Mouse (Mus musculus) erythroblast, embryonic 14.5 days (primary cell): Measurements from ENCODE around the gene Slc22a15.

Source experiments
- GATA1 ChIP-seq: IDR thresholded peaks from 2 replicates; pipeline ENCODE4 v1.6.1; 2012; ENCODE audit warnings: low read length, inconsistent platforms, mixed read lengths
- TAL1 ChIP-seq: IDR thresholded peaks from 3 replicates; pipeline ENCODE4 v1.6.1; 2012; ENCODE audit warnings: low read length, inconsistent platforms, mixed read lengths

DNA sequence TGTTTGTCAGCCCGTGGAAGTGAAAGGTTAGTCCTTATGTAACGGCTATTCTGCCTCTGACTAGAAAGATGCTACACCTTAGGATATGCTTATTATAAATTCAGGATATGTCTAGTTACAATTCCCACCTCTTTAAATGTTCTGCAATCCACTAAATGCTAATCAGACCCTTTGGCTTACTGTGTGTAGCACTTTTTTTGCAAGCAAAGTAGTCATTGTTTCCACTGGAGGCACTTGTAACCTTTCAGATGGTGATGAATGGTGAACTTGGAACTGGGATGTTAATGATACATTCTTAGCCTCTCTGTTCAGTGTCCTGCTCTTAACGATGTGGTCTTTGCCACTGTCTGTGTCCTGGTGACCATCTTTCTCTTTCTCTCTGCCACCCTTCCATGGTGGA, 12.1 kb upstream of the Slc22a15 start:
- TF ChIP-seq GATA1 = no peak
- TF ChIP-seq TAL1 = no peak
